Mouse (Mus musculus): Measurements from ENCODE around the gene Ostm1. TPM values are rescaled to one million over a fixed set of nuclear protein-coding genes. Genes with fewer than 3 reads are reported as not detected.

The Ostm1 gene
- polyA plus RNA-seq, 1 experiment, result 7.5 TPM

DNA sequence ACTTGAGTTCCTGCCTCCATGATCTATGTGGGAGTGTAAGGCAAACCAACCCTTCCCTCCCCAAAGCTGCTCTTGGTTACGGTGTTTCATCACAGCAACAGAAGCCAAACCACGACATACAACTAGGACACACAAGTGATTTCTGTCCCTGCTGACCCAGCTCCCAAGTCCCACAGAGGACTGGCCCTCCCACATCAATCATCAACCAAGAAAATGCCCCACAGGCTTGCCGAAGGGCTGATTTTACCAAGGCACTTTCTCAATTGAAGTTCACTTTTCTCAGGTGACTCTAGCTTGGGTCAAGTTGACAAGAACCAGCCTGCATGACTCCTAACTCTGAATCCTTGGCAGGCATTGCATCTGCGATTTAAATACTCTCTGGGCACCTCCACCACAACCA is 91.9 kb downstream of the Ostm1 start:
- TF ChIP-seq FLI1 (IDR thresholded peaks at IDR 0.05; ENCODE audit: low read length), result no peak
- TF ChIP-seq GATA1 (IDR thresholded peaks at IDR 0.05; ENCODE audit: borderline replicate concordance, low read length), result no peak
- H3K27me3 ChIP-seq (replicated peaks), result peaks cover 5% of the 10 kb centered on the region
- H3K4me1 ChIP-seq, result peaks cover 19% of the 10 kb centered on the region
- peaks cover 2% of the 10 kb centered on the region for H3K36me3 ChIP-seq (replicated peaks; ENCODE audit: low read length)
- peaks cover 24% of the 10 kb centered on the region for H3K9me3 ChIP-seq
- H3K4me3 ChIP-seq (replicated peaks), result peak overlapping the region; percentile 3

DNA sequence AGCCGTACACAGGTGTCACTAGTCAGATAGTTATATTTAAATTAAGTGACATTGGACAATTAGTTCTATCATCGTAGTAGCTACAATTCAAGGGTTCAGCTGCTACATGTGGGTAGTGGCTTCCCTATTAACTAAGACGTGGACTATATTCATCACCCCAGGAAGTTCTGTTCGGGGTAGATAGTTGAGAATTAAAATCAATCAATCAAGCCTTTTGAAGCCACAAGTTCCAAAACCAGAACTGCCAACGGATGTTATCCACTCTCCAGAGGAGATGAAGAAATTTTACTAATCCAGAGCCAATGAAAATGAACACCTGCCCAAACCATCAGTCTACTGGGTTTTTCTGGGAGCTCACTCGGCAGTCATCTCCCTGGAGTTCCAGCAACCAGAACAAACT is 94.7 kb downstream of the Ostm1 start:
- TF ChIP-seq GATA1 (IDR thresholded peaks at IDR 0.05; ENCODE audit: borderline replicate concordance, low read length) (no peak), FLI1 (IDR thresholded peaks at IDR 0.05; ENCODE audit: low read length) (no peak)
- Histone ChIP-seq H3K27me3 (replicated peaks) (no peaks in the 10 kb centered on the region), H3K36me3 (replicated peaks; ENCODE audit: low read length) (peaks cover 21% of the 10 kb centered on the region), H3K4me3 (replicated peaks) (peak overlapping the region; percentile 99), H3K9me3 (peaks cover 7% of the 10 kb centered on the region), H3K4me1 (peaks cover 35% of the 10 kb centered on the region)

DNA sequence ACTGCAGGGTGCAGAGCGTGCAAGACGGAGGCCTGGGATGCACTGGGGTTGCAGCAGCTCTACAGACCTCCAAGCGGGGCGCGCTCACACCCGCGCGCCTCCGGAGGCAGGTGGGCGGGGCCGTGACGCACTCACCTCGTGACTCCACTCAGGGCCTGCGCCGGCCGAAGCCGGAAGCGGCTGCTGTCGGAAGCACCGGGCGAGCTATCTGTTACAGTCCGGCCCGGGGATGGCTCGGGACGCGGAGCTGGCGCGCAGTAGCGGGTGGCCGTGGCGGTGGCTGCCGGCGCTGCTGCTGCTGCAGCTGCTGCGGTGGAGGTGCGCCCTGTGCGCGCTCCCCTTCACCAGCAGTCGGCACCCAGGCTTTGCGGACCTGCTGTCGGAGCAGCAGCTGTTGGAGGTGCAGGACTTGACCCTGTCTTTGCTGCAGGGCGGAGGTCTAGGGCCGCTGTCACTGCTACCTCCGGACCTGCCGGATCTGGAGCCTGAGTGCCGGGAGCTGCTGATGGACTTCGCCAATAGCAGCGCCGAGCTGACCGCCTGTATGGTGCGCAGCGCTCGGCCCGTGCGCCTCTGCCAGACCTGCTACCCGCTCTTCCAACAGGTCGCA is 95.2 kb downstream of the Ostm1 start:
- peaks cover 7% of the 10 kb centered on the region for H3K9me3 ChIP-seq
- TF ChIP-seq FLI1 (IDR thresholded peaks at IDR 0.05; ENCODE audit: low read length), result peak; percentile 27; the same call in 1 of the 2 replicates
- TF ChIP-seq GATA1 (IDR thresholded peaks at IDR 0.05; ENCODE audit: borderline replicate concordance, low read length), result no peak
- peaks cover 35% of the 10 kb centered on the region for H3K4me1 ChIP-seq
- H3K36me3 ChIP-seq (replicated peaks; ENCODE audit: low read length), result peaks cover 26% of the 10 kb centered on the region
- no peaks in the 10 kb centered on the region for H3K27me3 ChIP-seq (replicated peaks)
- peak overlapping the region; percentile 99 for H3K4me3 ChIP-seq (replicated peaks)

DNA sequence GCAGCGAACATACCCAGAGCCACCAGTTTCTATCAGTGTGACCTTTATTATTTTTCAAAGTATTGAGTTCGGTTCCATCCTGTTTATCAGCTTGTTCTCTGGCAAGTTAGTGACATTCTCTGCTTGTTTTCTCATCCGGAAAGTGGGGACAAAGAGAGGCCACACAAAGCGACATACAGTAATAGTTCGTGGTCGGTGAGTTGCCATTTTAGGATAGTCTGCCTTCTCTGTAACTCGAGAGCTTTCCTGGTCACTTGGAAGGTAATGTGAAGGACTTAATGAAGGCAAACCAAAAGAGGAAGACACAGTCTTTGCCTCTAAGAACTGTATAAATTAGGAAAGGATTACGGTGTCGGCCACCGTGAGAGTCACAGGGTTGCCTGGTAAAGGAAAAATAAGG is 96.0 kb downstream of the Ostm1 start:
- Histone ChIP-seq H3K36me3 (replicated peaks; ENCODE audit: low read length) (peaks cover 33% of the 10 kb centered on the region), H3K27me3 (replicated peaks) (no peaks in the 10 kb centered on the region), H3K9me3 (peaks cover 9% of the 10 kb centered on the region), H3K4me1 (peaks cover 39% of the 10 kb centered on the region), H3K4me3 (replicated peaks) (peak overlapping the region; percentile 99)
- TF ChIP-seq GATA1 (IDR thresholded peaks at IDR 0.05; ENCODE audit: borderline replicate concordance, low read length), result no peak
- TF ChIP-seq FLI1 (IDR thresholded peaks at IDR 0.05; ENCODE audit: low read length), result no peak

DNA sequence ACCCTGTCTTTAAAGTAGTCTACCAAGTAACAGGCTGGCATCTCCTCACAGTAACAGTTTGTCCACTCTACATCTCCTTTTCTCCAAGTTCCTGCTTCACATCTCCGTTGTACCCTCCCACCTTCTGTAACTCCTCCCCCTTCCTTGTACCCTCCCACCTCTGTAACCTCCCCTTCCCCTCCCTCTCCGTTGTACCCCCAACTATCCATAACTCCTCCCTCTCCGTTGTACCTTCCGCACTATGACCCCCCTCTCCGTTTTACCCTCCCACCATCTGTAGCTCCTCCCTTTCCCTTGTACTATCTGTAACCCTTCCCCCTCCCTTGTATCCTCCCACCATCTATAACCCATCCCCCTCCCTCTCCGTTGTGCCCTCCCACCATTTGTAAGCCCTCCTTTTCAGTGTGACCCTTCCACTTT is 97.0 kb downstream of the Ostm1 start:
- TF ChIP-seq GATA1 (IDR thresholded peaks at IDR 0.05; ENCODE audit: borderline replicate concordance, low read length), result no peak
- TF ChIP-seq FLI1 (IDR thresholded peaks at IDR 0.05; ENCODE audit: low read length), result no peak
- Histone ChIP-seq H3K27me3 (replicated peaks) (no peaks in the 10 kb centered on the region), H3K4me1 (peaks cover 36% of the 10 kb centered on the region), H3K4me3 (replicated peaks) (peak overlapping the region; percentile 99), H3K36me3 (replicated peaks; ENCODE audit: low read length) (peaks cover 42% of the 10 kb centered on the region), H3K9me3 (peaks cover 9% of the 10 kb centered on the region)

DNA sequence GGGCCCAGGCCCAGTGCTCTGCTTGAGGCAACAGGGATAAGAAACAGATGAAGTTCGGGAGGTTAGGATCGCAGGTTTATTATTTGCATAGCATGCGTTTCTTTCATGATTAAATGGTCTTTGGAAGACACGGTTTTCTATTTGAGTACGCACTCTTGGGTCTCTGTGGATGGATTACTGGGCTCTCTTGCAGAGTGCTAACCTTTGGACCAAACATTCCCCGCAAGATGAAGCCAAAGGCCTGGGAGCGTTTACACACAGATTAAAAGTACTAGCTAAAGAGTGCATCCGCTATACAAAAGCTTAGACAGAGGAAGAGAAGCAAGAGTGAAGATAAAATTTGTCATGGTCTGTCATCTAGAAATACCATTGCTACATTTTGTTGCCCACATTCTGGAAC is 98.8 kb downstream of the Ostm1 start:
- Histone ChIP-seq H3K36me3 (replicated peaks; ENCODE audit: low read length) (peaks cover 60% of the 10 kb centered on the region), H3K4me1 (peaks cover 40% of the 10 kb centered on the region), H3K27me3 (replicated peaks) (no peaks in the 10 kb centered on the region), H3K4me3 (replicated peaks) (no peak overlapping the region), H3K9me3 (peaks cover 9% of the 10 kb centered on the region)
- no peak for TF ChIP-seq GATA1 (IDR thresholded peaks at IDR 0.05; ENCODE audit: borderline replicate concordance, low read length)
- TF ChIP-seq FLI1 (IDR thresholded peaks at IDR 0.05; ENCODE audit: low read length), result no peak

DNA sequence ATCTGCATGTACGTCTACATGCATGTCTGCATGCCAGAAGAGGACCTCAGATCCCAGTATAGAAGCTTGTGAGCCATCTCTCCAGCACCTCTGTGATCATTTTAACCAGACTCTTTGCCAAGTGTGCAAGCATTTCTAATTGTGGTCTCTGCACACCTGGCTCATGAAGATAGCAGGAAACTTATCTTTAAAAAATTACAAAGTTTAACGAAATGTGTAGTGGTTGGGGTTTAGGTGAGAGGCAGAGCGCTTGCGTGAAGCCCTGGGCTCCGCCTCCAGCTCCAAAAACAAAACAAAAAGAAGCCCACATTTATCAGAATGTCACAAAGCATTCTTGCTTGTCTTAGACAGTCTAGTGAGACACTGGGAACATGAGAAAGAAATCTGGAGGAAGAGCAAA is 104.3 kb downstream of the Ostm1 start:
- TF ChIP-seq FLI1 (IDR thresholded peaks at IDR 0.05; ENCODE audit: low read length) (no peak), GATA1 (IDR thresholded peaks at IDR 0.05; ENCODE audit: borderline replicate concordance, low read length) (no peak)
- H3K9me3 ChIP-seq, result peaks cover 9% of the 10 kb centered on the region
- peaks cover 94% of the 10 kb centered on the region for H3K36me3 ChIP-seq (replicated peaks; ENCODE audit: low read length)
- no peaks in the 10 kb centered on the region for H3K27me3 ChIP-seq (replicated peaks)
- H3K4me3 ChIP-seq (replicated peaks), result no peak overlapping the region
- H3K4me1 ChIP-seq, result peaks cover 38% of the 10 kb centered on the region

DNA sequence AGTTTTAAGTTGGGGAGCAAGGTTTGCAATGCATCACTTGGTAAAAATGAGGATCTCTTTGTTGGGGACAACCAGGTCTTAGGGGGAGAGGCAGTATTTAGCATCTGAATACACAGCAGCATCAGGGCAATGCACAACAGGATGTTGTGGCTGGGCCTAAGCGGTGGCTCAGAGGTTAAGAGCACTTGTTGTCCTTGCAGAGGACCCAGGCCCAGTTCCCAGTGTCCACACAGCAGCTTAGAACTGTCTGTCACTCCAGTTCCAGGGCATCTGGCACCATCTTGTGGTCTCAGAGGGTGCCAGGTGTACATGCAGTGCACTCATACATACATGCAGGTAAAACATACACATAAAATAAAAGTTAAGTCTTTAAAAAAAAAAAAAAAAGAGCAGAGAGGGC is 106.1 kb downstream of the Ostm1 start:
- Histone ChIP-seq H3K9me3 (no peaks in the 10 kb centered on the region), H3K4me1 (peaks cover 34% of the 10 kb centered on the region), H3K4me3 (replicated peaks) (no peak overlapping the region), H3K27me3 (replicated peaks) (no peaks in the 10 kb centered on the region), H3K36me3 (replicated peaks; ENCODE audit: low read length) (peaks cover 93% of the 10 kb centered on the region)
- TF ChIP-seq FLI1 (IDR thresholded peaks at IDR 0.05; ENCODE audit: low read length) (no peak), GATA1 (IDR thresholded peaks at IDR 0.05; ENCODE audit: borderline replicate concordance, low read length) (no peak)

DNA sequence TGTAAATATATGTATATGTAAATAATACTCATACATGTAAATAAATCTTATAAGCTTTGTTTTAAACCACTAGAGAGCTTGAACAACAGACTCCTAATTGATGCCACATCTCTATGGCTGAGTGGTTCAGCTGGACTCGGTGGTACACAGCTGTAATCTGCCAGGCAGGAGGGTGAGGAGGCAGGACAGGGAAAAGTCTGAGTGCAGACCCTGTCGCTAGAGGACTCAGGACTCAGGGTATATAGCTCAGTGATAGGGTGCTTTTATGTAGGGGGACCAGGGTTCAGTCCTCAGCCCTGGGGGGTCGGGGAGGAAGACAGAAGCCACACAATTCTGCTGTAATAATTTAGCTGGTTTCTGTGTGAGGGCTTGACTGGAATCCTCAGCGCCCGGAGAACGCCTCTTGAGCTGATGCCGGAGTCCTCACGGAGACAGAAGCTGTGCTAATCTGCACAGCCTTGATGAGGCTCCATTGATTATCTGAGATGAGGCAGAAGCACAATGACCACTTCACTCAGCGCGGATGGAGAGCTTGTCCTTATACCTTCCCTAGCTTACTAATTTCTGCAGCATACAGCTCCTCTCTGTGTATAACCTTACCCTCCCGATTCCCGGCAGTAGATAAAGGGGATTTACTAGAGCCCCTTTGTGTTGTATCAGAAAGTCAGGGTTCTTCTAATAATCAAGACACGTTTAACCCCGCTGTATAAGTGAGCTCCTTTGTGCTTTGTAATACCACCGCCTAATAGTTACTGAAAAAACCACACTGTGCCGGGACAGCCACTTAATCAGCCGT is 106.8 kb downstream of the Ostm1 start:
- H3K36me3 ChIP-seq (replicated peaks; ENCODE audit: low read length), result peaks cover 94% of the 10 kb centered on the region
- no peaks in the 10 kb centered on the region for H3K27me3 ChIP-seq (replicated peaks)
- no peaks in the 10 kb centered on the region for H3K9me3 ChIP-seq
- TF ChIP-seq GATA1 (IDR thresholded peaks at IDR 0.05; ENCODE audit: borderline replicate concordance, low read length) (no peak), FLI1 (IDR thresholded peaks at IDR 0.05; ENCODE audit: low read length) (no peak)
- no peak overlapping the region for H3K4me3 ChIP-seq (replicated peaks)
- peaks cover 34% of the 10 kb centered on the region for H3K4me1 ChIP-seq

DNA sequence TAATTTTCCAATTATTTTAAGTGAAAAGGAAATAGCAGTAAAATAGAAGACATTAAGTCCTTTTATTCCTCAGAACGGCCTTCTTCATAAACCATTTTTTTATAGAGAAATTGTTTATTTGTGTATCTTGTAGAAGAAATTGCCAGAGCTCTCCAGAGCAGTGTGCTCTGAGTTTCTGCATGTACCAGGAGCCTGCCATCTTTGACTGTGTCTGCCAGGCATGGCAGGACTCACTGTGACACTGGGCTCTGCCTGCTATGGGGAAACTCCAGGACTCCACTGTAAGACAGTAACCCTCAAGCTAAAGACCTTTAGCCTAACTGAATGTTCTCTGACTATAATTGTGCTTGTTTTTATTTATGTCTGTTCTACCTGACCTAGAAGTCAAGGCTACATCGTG is 107.4 kb downstream of the Ostm1 start:
- Histone ChIP-seq H3K4me3 (replicated peaks) (no peak overlapping the region), H3K4me1 (peaks cover 30% of the 10 kb centered on the region), H3K9me3 (no peaks in the 10 kb centered on the region), H3K36me3 (replicated peaks; ENCODE audit: low read length) (peaks cover 93% of the 10 kb centered on the region), H3K27me3 (replicated peaks) (no peaks in the 10 kb centered on the region)
- TF ChIP-seq GATA1 (IDR thresholded peaks at IDR 0.05; ENCODE audit: borderline replicate concordance, low read length) (no peak), FLI1 (IDR thresholded peaks at IDR 0.05; ENCODE audit: low read length) (no peak)
